Mouse (Mus musculus): ENCODE measurements at regions not wholly inside any gene's neighbourhood (a gene's known extent, or its start where the extent isn't known, plus 50 kb on each side); places are given as distances from the start of the nearest gene placed in this dataset.

DNA sequence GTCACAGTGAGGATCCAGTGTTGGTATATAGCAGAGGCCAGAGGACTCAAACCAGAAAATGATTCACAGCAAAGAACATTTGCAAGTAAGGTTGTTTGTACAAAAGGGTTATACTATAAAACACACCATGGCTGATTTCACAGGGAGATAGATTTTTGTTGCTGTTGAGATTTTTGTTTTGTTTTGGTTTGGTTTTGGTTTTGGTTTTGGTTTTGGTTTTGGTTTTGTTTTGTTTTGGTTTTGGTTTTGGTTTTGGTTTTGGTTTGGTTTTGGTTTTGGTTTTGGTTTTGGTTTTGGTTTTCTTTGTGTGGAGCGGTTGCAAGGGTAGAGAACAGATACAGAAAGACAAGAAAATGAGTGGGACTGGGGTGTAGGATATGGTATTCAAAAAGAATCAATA lies 301.1 kb upstream of the Rack1 start:
- TF ChIP-seq CTCF (IDR thresholded peaks at IDR 0.05; ENCODE audit: extremely low read depth, insufficient read depth, low read length) = no peak
- no peak for TF ChIP-seq POLR2A (IDR thresholded peaks at IDR 0.05; ENCODE audit: extremely low read depth, insufficient read depth, low read length)

Measured in cortical plate, adult 2 months (tissue).